Mouse (Mus musculus): ENCODE measurements around the gene Etfb. TPM values are rescaled to one million over a fixed set of nuclear protein-coding genes. Genes with fewer than 3 reads are reported as not detected.

The Etfb gene
- total and polyA plus RNA-seq, 3 experiments: 177 to 186 TPM; not detected in 1

DNA sequence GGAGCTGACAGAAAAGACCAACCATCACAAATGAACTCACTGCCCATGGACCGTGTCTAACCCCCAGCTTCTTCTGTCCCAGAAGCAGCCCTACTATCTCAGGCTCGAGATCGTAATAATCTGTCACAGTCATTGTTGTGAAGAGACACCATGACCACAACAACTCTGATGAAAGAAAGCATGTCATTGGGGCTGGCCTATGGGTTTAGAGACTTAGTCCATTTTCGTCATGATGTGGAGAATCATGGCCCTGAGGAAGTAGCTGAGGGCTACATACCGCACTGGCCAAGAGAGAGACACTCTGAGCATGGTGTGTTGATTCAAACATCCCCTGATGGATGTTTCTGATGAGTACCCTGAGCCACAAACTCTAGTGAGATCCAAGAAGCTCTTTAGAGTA, 9.2 kb upstream of the Etfb start:
- no peaks in the 10 kb centered on the region for H3K79me2 ChIP-seq (ENCODE audit: control insufficient read depth, insufficient read depth, low read length, poor library complexity)
- H3K27me3 ChIP-seq (ENCODE audit: control insufficient read depth in 1 of 2, insufficient read depth in 2 of 2, low read length in 2 of 2): peaks cover 0 to 3% of the 10 kb centered on the region in 2 experiments; a peak in 2 of 4 replicates
- no peak for DNase-seq (ENCODE audit: low read depth, low spot score)
- no peak overlapping the region for H3K27ac ChIP-seq (ENCODE audit: control insufficient read depth, low read depth, low read length)
- no peaks in the 10 kb centered on the region for H3K4me1 ChIP-seq (ENCODE audit: control insufficient read depth in 1 of 2, insufficient read depth in 2 of 2, low read length in 2 of 2)
- H3K4me3 ChIP-seq (ENCODE audit: control insufficient read depth in 1 of 2, insufficient read depth in 1 of 2, low read depth in 2 of 2, low read length in 2 of 2): no peak overlapping the region
- H3K9me3 ChIP-seq (replicated peaks; ENCODE audit: insufficient read depth, low read length): no peaks in the 10 kb centered on the region
- no peak for TF ChIP-seq TCF12 (IDR thresholded peaks at IDR 0.05; ENCODE audit: low read depth, low read length)
- no peak for TF ChIP-seq GATA1 (IDR thresholded peaks at IDR 0.05; ENCODE audit: low read depth, low read length)
- no peak for TF ChIP-seq GABPA (IDR thresholded peaks at IDR 0.05; ENCODE audit: low read depth, low read length)
- TF ChIP-seq POLR2A (IDR thresholded peaks at IDR 0.05; ENCODE audit: control insufficient read depth in 1 of 2, insufficient read depth in 1 of 2, low read depth in 1 of 2, low read length in 2 of 2, poor library complexity in 1 of 2): no peak
- no peak for TF ChIP-seq EP300 (IDR thresholded peaks at IDR 0.05; ENCODE audit: low read depth in 1 of 2, low read length in 2 of 2)
- no peak for TF ChIP-seq JUND (IDR thresholded peaks at IDR 0.05; ENCODE audit: low read depth, low read length)
- TF ChIP-seq E2F4 (IDR thresholded peaks at IDR 0.05; ENCODE audit: borderline replicate concordance, low read depth, low read length): no peak
- no peak for TF ChIP-seq MAFK (IDR thresholded peaks at IDR 0.05; ENCODE audit: borderline replicate concordance, low read depth, low read length)
- TF ChIP-seq UBTF (IDR thresholded peaks at IDR 0.05; ENCODE audit: borderline replicate concordance, insufficient read depth, low read depth, low read length): no peak
- no peak for TF ChIP-seq RCOR1 (IDR thresholded peaks at IDR 0.05; ENCODE audit: low read depth, low read length)
- TF ChIP-seq ETS1 (IDR thresholded peaks at IDR 0.05; ENCODE audit: low read depth, low read length): no peak
- TF ChIP-seq SIN3A (IDR thresholded peaks at IDR 0.05; ENCODE audit: low read length): no peak
- no peak for TF ChIP-seq TBP (IDR thresholded peaks at IDR 0.05; ENCODE audit: low read depth, low read length)
- no peak for TF ChIP-seq POLR2AphosphoS2 (IDR thresholded peaks at IDR 0.05; ENCODE audit: low read length)
- no peak for TF ChIP-seq CHD1 (IDR thresholded peaks at IDR 0.05; ENCODE audit: low read depth, low read length)
- no peaks in the 10 kb centered on the region for H3K36me3 ChIP-seq (ENCODE audit: control insufficient read depth in 1 of 2, insufficient read depth in 2 of 2, low read length in 2 of 2)
- no peak overlapping the region for H3K9ac ChIP-seq (ENCODE audit: control insufficient read depth, low read depth, low read length, poor library complexity, severe bottlenecking)

GRCm38 (mm10) chr7:43436341-43437255, 7.3 kb upstream of the Etfb start, which contains the start of gene Nkg7:
Gene Nkg7 (plus strand): TSS chr7:43437073.
- Histone ChIP-seq H3K4me3 (ENCODE audit: control insufficient read depth in 1 of 2, insufficient read depth in 1 of 2, low read depth in 2 of 2, low read length in 2 of 2) (no peak within 1 kb of the TSS), H3K4me1 (ENCODE audit: control insufficient read depth in 1 of 2, insufficient read depth in 2 of 2, low read length in 2 of 2) (no peaks in the 10 kb centered on the region), H3K9ac (ENCODE audit: control insufficient read depth, low read depth, low read length, poor library complexity, severe bottlenecking) (no peak within 1 kb of the TSS), H3K27me3 (ENCODE audit: control insufficient read depth in 1 of 2, insufficient read depth in 2 of 2, low read length in 2 of 2) (peaks cover 0 to 3% of the 10 kb centered on the region in 2 experiments; a peak in 2 of 4 replicates), H3K36me3 (ENCODE audit: control insufficient read depth in 1 of 2, insufficient read depth in 2 of 2, low read length in 2 of 2) (no peaks in the 10 kb centered on the region), H3K79me2 (ENCODE audit: control insufficient read depth, insufficient read depth, low read length, poor library complexity) (no peaks in the 10 kb centered on the region), H3K27ac (ENCODE audit: control insufficient read depth, low read depth, low read length) (no peak within 1 kb of the TSS), H3K9me3 (replicated peaks; ENCODE audit: insufficient read depth, low read length) (no peaks in the 10 kb centered on the region)
- no peak for TF ChIP-seq KAT2A (conservative IDR thresholded peaks at IDR 0.05; ENCODE audit: low read depth, low read length)
- no peak for TF ChIP-seq HCFC1 (IDR thresholded peaks at IDR 0.05; ENCODE audit: low read depth, low read length)
- TF ChIP-seq MAZ (IDR thresholded peaks at IDR 0.05; ENCODE audit: low read depth, low read length): no peak
- TF ChIP-seq MAX (IDR thresholded peaks at IDR 0.05; ENCODE audit: low read length): no peak
- TF ChIP-seq EP300 (IDR thresholded peaks at IDR 0.05; ENCODE audit: low read depth in 1 of 2, low read length in 2 of 2): no peak
- TF ChIP-seq E2F4 (IDR thresholded peaks at IDR 0.05; ENCODE audit: borderline replicate concordance, low read depth, low read length): no peak
- no peak for TF ChIP-seq ZKSCAN1 (IDR thresholded peaks at IDR 0.05; ENCODE audit: low read depth, low read length)
- TF ChIP-seq ELF1 (IDR thresholded peaks at IDR 0.05; ENCODE audit: low read depth, low read length): no peak
- no peak for TF ChIP-seq ZMIZ1 (IDR thresholded peaks at IDR 0.05; ENCODE audit: low read depth, low read length)
- TF ChIP-seq MYB (IDR thresholded peaks at IDR 0.05; ENCODE audit: low read depth, low read length): no peak
- no peak for TF ChIP-seq TCF12 (IDR thresholded peaks at IDR 0.05; ENCODE audit: low read depth, low read length)
- no peak for TF ChIP-seq SMC3 (IDR thresholded peaks at IDR 0.05; ENCODE audit: low read depth, low read length)
- no peak for TF ChIP-seq MEF2A (IDR thresholded peaks at IDR 0.05; ENCODE audit: extremely low read depth, insufficient replicate concordance, low read depth, low read length, poor library complexity, severe bottlenecking)
- no peak for TF ChIP-seq CHD1 (IDR thresholded peaks at IDR 0.05; ENCODE audit: low read depth, low read length)
- TF ChIP-seq ZNF384 (IDR thresholded peaks at IDR 0.05; ENCODE audit: low read depth, low read length): no peak
- no peak for TF ChIP-seq UBTF (IDR thresholded peaks at IDR 0.05; ENCODE audit: borderline replicate concordance, insufficient read depth, low read depth, low read length)
- no peak for TF ChIP-seq BHLHE40 (IDR thresholded peaks at IDR 0.05; ENCODE audit: borderline replicate concordance, low read depth, low read length)
- DNase-seq (ENCODE audit: low read depth, low spot score): no peak
